Mouse (Mus musculus) testis, postnatal 10 days (tissue): ENCODE measurements at regions not wholly inside any gene's neighbourhood (a gene's known extent, or its start where the extent isn't known, plus 50 kb on each side); places are given as distances from the start of the nearest gene placed in this dataset.

Source experiments
- DNase-seq: peaks from one replicate; pipeline ENCODE4 v3.0.0; 2021; ENCODE audit warnings: low spot score

DNA sequence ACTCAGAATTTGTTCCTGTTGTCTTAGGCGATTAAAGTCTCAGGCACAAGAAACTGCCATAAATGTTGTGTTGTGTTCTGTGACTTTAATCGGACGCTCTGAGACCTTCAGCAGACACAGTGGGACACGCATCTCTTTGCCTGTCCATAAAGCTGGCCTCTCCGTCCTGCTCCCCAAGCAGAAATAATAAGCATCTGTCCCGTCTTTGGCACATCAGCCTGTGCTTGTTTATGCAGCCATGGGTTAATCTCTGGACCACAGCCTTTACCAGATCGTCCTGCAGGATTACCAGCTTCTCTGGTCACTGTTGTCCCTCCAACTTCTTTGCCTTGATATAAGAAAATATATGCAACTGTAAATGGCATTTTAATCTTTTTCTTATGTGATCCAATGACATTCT is 87.7 kb upstream of the Ret start:
- no peak for DNase-seq

DNA sequence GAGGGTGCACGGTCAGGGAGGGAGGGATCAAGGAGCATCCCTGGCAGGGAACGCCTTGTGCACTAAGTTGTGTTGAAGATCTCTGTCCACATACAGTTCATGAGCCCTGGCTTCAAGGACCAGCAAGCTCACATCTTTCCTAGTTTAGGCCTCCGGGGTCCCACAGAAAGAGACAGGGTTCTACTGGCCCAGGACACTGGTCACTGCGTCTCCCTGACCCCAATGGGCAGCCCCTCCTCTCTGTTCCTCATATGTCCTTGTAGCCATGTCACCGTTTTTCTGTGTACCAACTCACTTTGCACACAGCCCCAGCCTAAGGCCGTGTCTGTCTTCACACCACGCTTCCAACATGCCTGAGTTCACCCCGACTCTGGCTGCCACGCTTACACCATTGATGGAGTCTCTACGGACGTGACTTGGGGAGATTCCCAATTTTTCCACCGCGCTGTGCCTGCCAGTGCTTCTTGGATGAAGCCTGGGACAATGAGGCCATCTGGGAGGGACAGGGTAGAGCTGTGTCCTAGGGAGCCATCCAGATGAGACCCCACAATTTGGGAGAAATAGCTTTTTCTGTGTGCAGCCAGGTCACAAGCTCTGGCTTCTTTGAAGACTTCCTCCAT is 86.5 kb upstream of the Ret start:
- no peak for DNase-seq

GRCm38 (mm10) chr6:118263951-118264350 is 66.4 kb upstream of the Ret start:
- DNase-seq = no peak

DNA sequence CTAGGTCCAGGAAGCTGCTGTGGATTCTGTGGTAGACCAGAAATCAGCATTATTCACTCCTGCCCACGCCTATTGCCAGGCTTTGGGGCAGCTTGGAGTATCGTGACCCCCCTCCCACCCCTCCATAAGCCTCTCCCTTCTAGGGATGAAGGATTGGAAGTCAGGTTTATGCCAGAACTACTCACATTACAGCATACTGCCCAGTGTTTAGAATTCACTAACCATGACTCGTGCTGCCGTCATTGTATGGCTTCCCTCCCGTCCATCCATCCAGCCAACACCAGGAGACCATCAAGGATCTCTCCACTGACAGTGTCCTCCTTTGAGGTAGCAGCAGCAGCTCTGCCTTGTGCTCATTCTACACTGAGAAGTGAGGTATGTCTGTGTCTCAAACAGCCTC is 62.4 kb upstream of the Ret start:
- DNase-seq = no peak

DNA sequence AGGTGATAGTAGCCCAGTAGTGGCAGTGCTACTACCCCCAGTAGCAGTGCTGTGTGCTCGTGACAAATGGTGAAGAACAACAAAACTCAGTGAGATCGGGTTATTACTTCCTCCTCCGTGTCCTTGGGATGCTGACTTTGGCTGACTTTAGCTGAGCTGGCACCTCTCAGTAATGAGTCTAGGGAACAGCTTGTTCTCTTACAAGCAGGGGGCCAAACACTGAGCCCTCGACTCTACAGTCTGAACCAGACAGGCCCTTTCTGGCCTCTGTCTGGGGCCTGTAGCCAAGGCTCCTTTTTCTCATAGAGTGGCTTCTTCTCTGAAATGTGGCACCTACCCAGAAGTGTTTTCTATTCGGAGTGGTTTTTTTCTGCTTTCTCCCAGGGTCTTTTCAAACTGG is 57.4 kb upstream of the Ret start:
- no peak for DNase-seq

DNA sequence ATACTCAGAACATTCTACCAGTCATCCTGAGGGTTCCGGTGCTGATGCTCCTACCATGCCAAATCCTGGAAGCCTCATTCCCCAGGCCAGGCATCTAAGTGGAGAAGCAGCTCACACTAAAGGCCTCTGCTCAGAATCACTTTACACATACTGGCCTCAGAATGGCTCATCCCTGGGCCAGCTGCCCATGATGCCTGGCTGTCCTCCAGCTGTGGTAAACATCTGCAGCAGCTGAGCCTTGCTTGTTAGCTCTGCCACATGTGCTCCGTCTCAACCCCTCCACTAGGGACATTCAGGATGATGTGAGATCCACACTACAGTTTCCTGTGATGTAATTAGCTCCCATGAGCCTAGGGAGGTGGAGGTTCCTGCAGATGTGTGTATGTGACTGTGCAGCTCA is 55.2 kb upstream of the Ret start:
- no peak for DNase-seq

DNA sequence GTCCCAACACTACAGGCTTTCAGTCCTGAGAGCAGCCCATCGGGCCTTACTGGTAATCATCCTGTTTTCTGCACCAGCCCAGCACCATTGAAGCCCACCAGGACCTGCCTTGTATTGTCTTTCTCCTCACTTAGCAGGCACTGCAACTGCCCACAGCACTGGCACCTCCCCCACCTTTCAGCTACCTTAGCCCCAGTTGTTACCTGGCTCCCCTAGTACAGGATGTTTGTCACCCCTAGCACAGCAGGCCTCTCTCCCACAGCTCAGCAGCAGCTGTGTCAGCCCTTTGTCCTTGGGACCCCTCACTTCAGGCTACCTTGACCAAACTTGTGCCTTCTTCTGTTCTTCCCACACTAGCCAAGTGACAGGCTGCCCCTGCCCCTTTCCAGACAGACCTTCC is 53.6 kb upstream of the Ret start:
- no peak for DNase-seq

DNA sequence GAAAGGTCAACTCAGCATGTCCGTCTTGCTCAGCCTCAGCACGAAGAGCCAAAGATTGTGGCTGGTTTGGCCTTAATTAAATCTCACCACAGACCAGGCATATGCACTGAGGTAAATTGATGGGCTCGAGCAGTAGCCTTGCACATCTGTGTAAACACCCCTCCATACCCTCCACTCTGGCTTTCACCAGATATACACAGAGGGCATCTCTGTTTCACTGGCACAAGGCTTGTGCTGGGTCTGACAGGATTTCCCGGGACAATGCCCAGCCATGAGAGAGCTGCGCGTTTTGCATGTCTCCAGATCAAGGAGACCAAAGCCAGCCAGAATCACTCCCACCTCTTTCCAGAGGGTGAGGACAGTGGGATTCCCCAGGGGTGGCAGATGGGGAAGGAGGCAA is 52.5 kb upstream of the Ret start:
- no peak for DNase-seq
